Mouse (Mus musculus) limb, embryonic 14.5 days (tissue): ENCODE measurements around the gene Mmd2. TPM values are rescaled to one million over a fixed set of nuclear protein-coding genes. Genes with fewer than 3 reads are reported as not detected.
A peak's percentile ranks its signal among the peaks of the same experiment; 100 is the strongest.

Source experiments
- ATAC-seq: fragments of 200-750 bp; cut with Nextera tagmentation; 2 replicates; pipeline ENCODE4 v1.8.0; 2017; ENCODE audit warnings: low read depth, moderate number of reproducible peaks, moderate TSS enrichment; ENCODE audit not compliant: low FRiP score
- DNase-seq: peaks from one replicate; pipeline ENCODE4 v3.0.0-alpha.2; 2015; ENCODE audit warnings: low spot score
- H3K27ac ChIP-seq: fragments of 300-500 bp; sonication (generic); replicated peaks from 2 replicates; pipeline ENCODE4 v1.5.1; 2014; ENCODE audit warnings: low read depth, mild to moderate bottlenecking, low read length, moderate library complexity, mixed read lengths
- H3K27me3 ChIP-seq: fragments of 300-500 bp; sonication (generic); 2 replicates; pipeline ENCODE4 v1.6.1; 2014; ENCODE audit warnings: low read length, mixed read lengths; ENCODE audit not compliant: control insufficient read depth, insufficient read depth
- H3K36me3 ChIP-seq: fragments of 300-500 bp; sonication (generic); 2 replicates; pipeline ENCODE4 v1.6.1; 2014; ENCODE audit warnings: mild to moderate bottlenecking, low read length, moderate library complexity, mixed read lengths; ENCODE audit not compliant: control insufficient read depth, insufficient read depth
- H3K4me1 ChIP-seq: fragments of 300-500 bp; sonication (generic); 2 replicates; pipeline ENCODE4 v1.6.1; 2014; ENCODE audit warnings: antibody characterized with exemption, low read length, mixed read lengths; ENCODE audit not compliant: control insufficient read depth, insufficient read depth
- H3K4me2 ChIP-seq: fragments of 300-500 bp; sonication (generic); replicated peaks from 2 replicates; pipeline ENCODE4 v1.6.1; 2014; ENCODE audit warnings: low read depth, mild to moderate bottlenecking, low read length, moderate library complexity; ENCODE audit not compliant: severe bottlenecking
- H3K4me3 ChIP-seq: fragments of 300-500 bp; sonication (generic); replicated peaks from 2 replicates; pipeline ENCODE4 v1.5.1; 2014; ENCODE audit warnings: low read length
- H3K9ac ChIP-seq: fragments of 300-500 bp; sonication (generic); 2 replicates; pipeline ENCODE4 v1.6.1; 2014; ENCODE audit warnings: mild to moderate bottlenecking, low read depth, low read length, moderate library complexity; ENCODE audit not compliant: severe bottlenecking
- H3K9me3 ChIP-seq: fragments of 300-500 bp; sonication (generic); 2 replicates; pipeline ENCODE4 v1.6.1; 2016; ENCODE audit warnings: low read length; ENCODE audit not compliant: control insufficient read depth
- POLR2A ChIP-seq: fragments of 200-500 bp; IDR thresholded peaks from 2 replicates; pipeline ENCODE4 v1.8.0; 2012; ENCODE audit warnings: inconsistent platforms, mild to moderate bottlenecking, moderate library complexity, borderline replicate concordance; ENCODE audit not compliant: insufficient read depth, insufficient read length; ENCODE audit errors: extremely low read depth
- WGBS: fragments of 180-500 bp; shearing (Covaris S2); extraction: QIAGEN DNeasy Blood & Tissue Kit; methylation state at CpG from one replicate; pipeline ENCODE4 v1.1.7; 2014; 5-methylcytosine and 5-hydroxymethylcytosine counted together
- polyA plus RNA-seq, 2 experiments: library from polyadenylated mRNA; depleted of rRNA in 1 of 2; stranded (reverse) in 1 of 2; unstranded in 1 of 2; fragments of >200 nt; fragmentation: Nextera tagmentation in 1 of 2; extraction: Ambion mirVana in 1 of 2; gene quantifications; 2 replicates each; pipeline versions ENCODE4 v1.2.1 to v1.2.3; 2012 to 2014

Gene Mmd2
- polyA plus RNA-seq, 2 experiments, result 1.2 to 2.0 TPM

GRCm38 (mm10) chr5:142648162-142648561 is 39.6 kb upstream of the Mmd2 start:
- Histone ChIP-seq H3K9me3 (no peaks in the 10 kb centered on the region), H3K27ac (no peak overlapping the region), H3K4me1 (peaks cover 7% of the 10 kb centered on the region; the same call in 1 of the 2 replicates), H3K4me3 (no peak overlapping the region), H3K9ac (no peak overlapping the region), H3K4me2 (no peak overlapping the region), H3K36me3 (peaks cover 18% of the 10 kb centered on the region), H3K27me3 (no peaks in the 10 kb centered on the region)
- no peak for TF ChIP-seq POLR2A
- no peak for DNase-seq
- ATAC-seq, result no peak
- WGBS, result 81% methylated on average over 7 of the region's 7 CpGs

- Histone ChIP-seq H3K27ac (no peak overlapping the region), H3K9me3 (no peaks in the 10 kb centered on the region), H3K36me3 (peaks cover 42% of the 10 kb centered on the region), H3K4me2 (no peak overlapping the region), H3K9ac (no peak overlapping the region), H3K4me3 (no peak overlapping the region), H3K27me3 (no peaks in the 10 kb centered on the region), H3K4me1 (no peaks in the 10 kb centered on the region)
- TF ChIP-seq POLR2A, result no peak
- DNase-seq (no peak), ATAC-seq (no peak)
- WGBS, result 87% methylated on average over 6 of the region's 6 CpGs
Measured at GRCm38 (mm10) chr5:142641331-142642051, 32.9 kb upstream of the Mmd2 start.

- H3K4me3 ChIP-seq, result no peak overlapping the region
- TF ChIP-seq POLR2A, result no peak
- no peak for DNase-seq
- no peak overlapping the region for H3K4me2 ChIP-seq
- no peak for ATAC-seq
- 85% methylated on average over 5 of the region's 5 CpGs for WGBS
- no peak overlapping the region for H3K9ac ChIP-seq
- H3K27me3 ChIP-seq, result no peaks in the 10 kb centered on the region
- H3K27ac ChIP-seq, result no peak overlapping the region
- no peaks in the 10 kb centered on the region for H3K4me1 ChIP-seq
- peaks cover 49% of the 10 kb centered on the region for H3K36me3 ChIP-seq
- no peaks in the 10 kb centered on the region for H3K9me3 ChIP-seq
Measured at GRCm38 (mm10) chr5:142640088-142640487, 31.5 kb upstream of the Mmd2 start.

GRCm38 (mm10) chr5:142637823-142638222 is 29.2 kb upstream of the Mmd2 start:
- no peak for TF ChIP-seq POLR2A
- DNase-seq, result no peak
- Histone ChIP-seq H3K9ac (no peak overlapping the region), H3K4me3 (no peak overlapping the region), H3K9me3 (no peaks in the 10 kb centered on the region), H3K4me1 (no peaks in the 10 kb centered on the region), H3K4me2 (no peak overlapping the region), H3K27me3 (no peaks in the 10 kb centered on the region), H3K27ac (no peak overlapping the region), H3K36me3 (peaks cover 58% of the 10 kb centered on the region)
- no peak for ATAC-seq
- WGBS, result 95% methylated on average over 5 of the region's 5 CpGs

- no peak for ATAC-seq
- no peak for DNase-seq
- Histone ChIP-seq H3K27me3 (no peaks in the 10 kb centered on the region), H3K9me3 (no peaks in the 10 kb centered on the region), H3K36me3 (peaks cover 17% of the 10 kb centered on the region), H3K4me3 (peak overlapping the region; percentile 89), H3K4me2 (peak overlapping the region; percentile 60), H3K4me1 (peaks cover 13% of the 10 kb centered on the region), H3K9ac (peak overlapping the region; percentile 83), H3K27ac (no peak overlapping the region)
- WGBS, result 9% methylated on average over 6 of the region's 6 CpGs
- no peak for TF ChIP-seq POLR2A
Measured at GRCm38 (mm10) chr5:142630224-142630623, 21.6 kb upstream of the Mmd2 start.
